Mouse (Mus musculus) T-cell, adult 2 months (primary cell): Measurements from ENCODE around the gene Aga.
"Not testable (repeated sequence)": the region's sequence is repeated elsewhere in the genome, so short reads cannot be mapped to it uniquely, and the experiment has no call there.

Experiments
- DNase-seq: peaks from one replicate; pipeline ENCODE4 v3.0.0; 2022; ENCODE audit warnings: low spot score

The Aga gene

DNA sequence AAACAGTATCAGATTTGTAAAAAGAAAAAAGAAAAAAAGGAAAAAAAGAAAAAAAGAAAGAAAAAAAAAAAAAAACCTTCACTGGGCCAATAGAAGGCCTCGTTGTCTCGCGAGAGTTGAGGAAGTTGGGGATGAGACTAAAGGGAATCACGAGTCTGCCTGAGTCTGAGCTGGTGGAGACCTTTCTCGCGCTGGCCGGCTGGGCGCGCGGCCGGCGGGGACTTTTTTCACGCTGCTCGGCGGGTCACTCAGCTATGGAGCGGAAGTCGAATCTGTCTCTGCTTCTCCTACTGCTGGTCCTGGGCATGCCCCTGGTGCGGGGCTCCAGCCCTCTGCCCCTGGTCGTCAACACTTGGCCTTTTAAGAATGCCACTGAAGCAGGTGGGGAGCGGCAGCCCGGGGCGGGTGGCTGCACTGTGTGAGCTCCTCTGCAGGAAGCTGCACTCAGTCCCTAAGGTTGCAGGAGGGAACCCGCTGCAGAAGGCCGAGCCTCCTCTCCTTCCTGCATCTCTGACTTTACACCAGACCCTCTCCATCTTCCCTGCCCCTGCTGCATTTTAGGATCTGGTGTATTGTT lies at the start of gene Aga:
Aga (plus strand) TSS at position 177 of the 577 bp plus-strand sequence.
- peak; percentile 88 for DNase-seq

DNA sequence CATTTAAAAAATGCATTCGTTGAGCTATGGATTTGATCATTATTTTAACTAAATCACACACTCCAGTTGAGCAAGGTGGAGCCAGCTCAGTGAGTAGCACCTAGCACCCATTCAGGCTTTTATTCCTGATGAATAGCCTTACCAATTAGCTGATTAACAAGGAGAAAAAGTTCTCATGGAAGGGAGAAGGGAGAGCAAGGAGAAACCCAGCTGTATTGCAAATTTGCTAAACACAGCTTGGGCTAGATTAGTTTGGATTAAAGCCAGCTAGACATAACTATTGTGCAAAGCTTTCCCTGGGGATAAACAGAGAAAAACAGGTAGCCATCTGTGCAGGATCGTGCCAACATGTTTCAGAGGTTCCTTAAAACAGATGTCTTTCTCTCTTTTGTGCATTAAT lies 22.5 kb upstream of the Aga start:
- DNase-seq = no peak

- DNase-seq = no peak
Measured at GRCm38 (mm10) chr8:53496216-53496615, 15.3 kb upstream of the Aga start.

GRCm38 (mm10) chr8:53496885-53497326 lies 14.6 kb upstream of the Aga start:
- DNase-seq = no peak

GRCm38 (mm10) chr8:53538049-53538448 lies 26.5 kb downstream of the Aga start:
- DNase-seq = not testable (repeated sequence)

DNA sequence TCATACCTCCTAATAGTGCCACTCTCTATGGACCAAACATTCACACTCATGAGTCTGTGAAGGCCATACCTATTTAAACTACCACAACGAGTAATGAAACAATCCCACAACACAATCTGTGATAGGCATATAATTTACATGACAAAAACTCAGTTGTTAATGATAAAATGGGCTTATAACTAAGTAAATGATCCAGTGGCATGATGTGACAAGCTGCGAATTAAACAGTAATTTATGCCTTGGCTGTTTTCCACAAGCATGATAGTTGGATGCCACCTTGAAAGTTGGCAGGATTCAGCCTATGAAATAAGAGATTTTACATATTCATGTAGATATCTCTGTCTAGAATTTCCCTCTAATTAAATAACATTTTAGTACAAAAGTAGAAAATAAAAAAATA lies 28.1 kb downstream of the Aga start:
- DNase-seq = no peak

DNA sequence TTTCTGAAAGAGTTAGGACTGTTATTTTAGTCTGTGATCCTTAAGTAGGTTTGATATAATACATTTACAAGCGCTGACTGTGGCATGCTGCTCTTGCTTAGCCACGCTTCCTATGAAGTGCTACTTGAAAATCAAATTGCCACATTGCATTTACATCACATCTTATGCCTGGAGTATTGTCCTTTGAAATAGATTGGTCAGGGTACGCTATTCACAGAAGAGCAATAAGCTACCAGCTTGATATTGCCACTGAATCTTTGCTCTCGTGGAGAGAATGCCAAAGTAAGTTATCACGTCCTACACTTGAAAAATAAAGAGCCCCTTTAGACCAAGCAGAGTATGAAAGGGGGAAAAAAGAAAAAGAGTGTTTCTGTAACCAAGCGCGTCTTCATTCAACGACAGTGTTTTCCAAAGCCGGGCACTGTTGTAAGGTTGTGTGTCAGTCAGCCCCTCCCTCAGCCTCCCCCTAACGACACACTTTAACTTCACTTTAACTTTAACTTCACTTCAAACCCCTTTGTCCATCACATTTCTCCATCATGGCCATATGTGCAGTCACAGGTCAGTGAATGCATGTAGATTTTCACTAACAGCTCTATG lies 51.0 kb downstream of the Aga start:
- no peak for DNase-seq

GRCm38 (mm10) chr8:53566223-53566622 lies 54.7 kb downstream of the Aga start:
- DNase-seq = no peak
